Mouse (Mus musculus) embryonic facial prominence, embryonic 10.5 days (tissue): ENCODE measurements around the gene Mrnip. TPM values are rescaled to one million over a fixed set of nuclear protein-coding genes. Genes with fewer than 3 reads are reported as not detected.

Source experiments
- DNase-seq: peaks from one replicate; pipeline ENCODE4 v3.0.0-alpha.2; 2017; ENCODE audit warnings: low spot score
- H3K27ac ChIP-seq: fragments of 300-500 bp; sonication (generic); replicated peaks from 2 replicates; pipeline ENCODE4 v1.5.1; 2016; ENCODE audit warnings: mild to moderate bottlenecking
- H3K27me3 ChIP-seq: fragments of 300-500 bp; sonication (generic); replicated peaks from 2 replicates; pipeline ENCODE4 v1.6.1; 2016; ENCODE audit warnings: low read depth, mild to moderate bottlenecking; ENCODE audit not compliant: poor library complexity, severe bottlenecking
- H3K36me3 ChIP-seq: fragments of 300-500 bp; sonication (generic); replicated peaks from 2 replicates; pipeline ENCODE4 v1.6.1; 2016; ENCODE audit warnings: mild to moderate bottlenecking, moderate library complexity
- H3K4me1 ChIP-seq: fragments of 300-500 bp; sonication (generic); 2 replicates; pipeline ENCODE4 v1.6.1; 2016
- H3K4me3 ChIP-seq: fragments of 300-500 bp; sonication (generic); 2 replicates; pipeline ENCODE4 v1.5.1; 2016; ENCODE audit warnings: mild to moderate bottlenecking, moderate library complexity
- H3K9me3 ChIP-seq: fragments of 300-500 bp; sonication (generic); 2 replicates; pipeline ENCODE4 v1.6.1; 2016; ENCODE audit warnings: mild to moderate bottlenecking
- WGBS: fragments of 180-500 bp; shearing (Covaris S2); methylation state at CpG from one replicate; pipeline ENCODE4 v1.1.7; 2016; 5-methylcytosine and 5-hydroxymethylcytosine counted together
- polyA plus RNA-seq: library from polyadenylated mRNA; unstranded; fragments of >200 nt; fragmentation: Nextera tagmentation; extraction: Ambion mirVana; gene quantifications from 2 replicates; pipeline ENCODE4 v1.2.1, GENCODE M21; 2016

Gene Mrnip
- polyA plus RNA-seq, 1 experiment from 2014 or later, result 27.3 TPM

DNA sequence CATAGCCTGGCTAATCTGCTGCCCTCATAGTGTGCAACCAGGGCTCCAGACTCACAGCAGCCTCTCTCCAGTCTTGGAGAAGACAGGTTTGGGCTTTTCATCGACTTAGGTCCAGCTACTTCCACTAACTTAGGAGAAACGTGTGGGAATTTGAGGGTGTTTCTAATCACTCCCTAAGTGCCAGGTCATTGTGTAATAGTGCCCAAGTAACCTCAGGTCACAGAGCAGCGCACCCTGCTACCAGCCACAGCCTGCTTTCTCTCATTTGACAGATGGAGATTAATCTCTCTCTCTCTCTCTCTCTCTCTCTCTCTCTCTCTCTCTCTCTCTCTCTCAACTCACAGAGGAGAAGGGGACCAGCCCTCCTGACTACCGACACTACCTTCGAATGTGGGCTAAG is 5.9 kb upstream of the Mrnip start:
- H3K27ac ChIP-seq, result no peak overlapping the region
- H3K36me3 ChIP-seq, result peaks cover 69% of the 10 kb centered on the region
- WGBS, result 90% methylated on average over 5 of the region's 5 CpGs
- no peaks in the 10 kb centered on the region for H3K27me3 ChIP-seq
- no peaks in the 10 kb centered on the region for H3K9me3 ChIP-seq
- H3K4me1 ChIP-seq, result no peaks in the 10 kb centered on the region
- DNase-seq, result no peak
- no peak overlapping the region for H3K4me3 ChIP-seq

DNA sequence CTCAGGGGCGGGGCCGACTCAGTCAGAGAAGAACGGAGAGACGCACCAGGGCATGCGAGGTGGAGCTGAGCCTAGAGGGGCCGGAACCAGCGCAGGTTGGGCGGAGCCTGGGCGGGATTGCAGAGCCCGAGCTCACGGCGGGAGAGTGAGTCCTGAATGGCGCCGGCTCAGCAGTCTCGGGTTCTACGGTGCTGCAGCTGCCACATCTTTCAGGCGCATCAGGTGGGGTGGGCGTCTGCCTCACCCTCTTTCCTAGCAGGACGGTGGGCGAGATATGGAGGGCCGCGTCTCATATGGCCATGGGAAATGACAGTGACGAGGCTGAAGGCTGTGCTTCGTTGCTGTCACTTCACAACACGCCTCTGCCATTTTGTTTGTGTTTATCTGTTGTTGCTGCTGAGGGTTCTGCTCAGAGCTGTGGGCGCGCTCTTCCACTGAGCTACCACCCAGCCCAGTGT is 515 bp downstream of the Mrnip start:
- H3K27me3 ChIP-seq, result no peaks in the 10 kb centered on the region
- H3K9me3 ChIP-seq, result no peaks in the 10 kb centered on the region
- peak overlapping the region; percentile 89 for H3K4me3 ChIP-seq
- peak; percentile 98 for DNase-seq
- peaks cover 9% of the 10 kb centered on the region for H3K4me1 ChIP-seq
- WGBS, result under 1% methylated on average over 27 of the region's 27 CpGs
- H3K27ac ChIP-seq, result peak overlapping the region; percentile 89
- H3K36me3 ChIP-seq, result peaks cover 40% of the 10 kb centered on the region

- Histone ChIP-seq H3K27me3 (no peaks in the 10 kb centered on the region), H3K9me3 (no peaks in the 10 kb centered on the region), H3K4me1 (peaks cover 9% of the 10 kb centered on the region), H3K27ac (no peak overlapping the region), H3K36me3 (peaks cover 28% of the 10 kb centered on the region), H3K4me3 (no peak overlapping the region)
- no peak for DNase-seq
- WGBS, result 88% methylated on average over 3 of the region's 3 CpGs
These were observed 2.1 kb downstream of the Mrnip start for GRCm38 (mm10) chr11:50176351-50176750.

GRCm38 (mm10) chr11:50177111-50177510 is 2.9 kb downstream of the Mrnip start:
- H3K27me3 ChIP-seq, result no peaks in the 10 kb centered on the region
- 81% methylated on average over 6 of the region's 6 CpGs for WGBS
- no peaks in the 10 kb centered on the region for H3K9me3 ChIP-seq
- peaks cover 21% of the 10 kb centered on the region for H3K36me3 ChIP-seq
- no peak overlapping the region for H3K27ac ChIP-seq
- peaks cover 9% of the 10 kb centered on the region for H3K4me1 ChIP-seq
- no peak overlapping the region for H3K4me3 ChIP-seq
- DNase-seq, result no peak

DNA sequence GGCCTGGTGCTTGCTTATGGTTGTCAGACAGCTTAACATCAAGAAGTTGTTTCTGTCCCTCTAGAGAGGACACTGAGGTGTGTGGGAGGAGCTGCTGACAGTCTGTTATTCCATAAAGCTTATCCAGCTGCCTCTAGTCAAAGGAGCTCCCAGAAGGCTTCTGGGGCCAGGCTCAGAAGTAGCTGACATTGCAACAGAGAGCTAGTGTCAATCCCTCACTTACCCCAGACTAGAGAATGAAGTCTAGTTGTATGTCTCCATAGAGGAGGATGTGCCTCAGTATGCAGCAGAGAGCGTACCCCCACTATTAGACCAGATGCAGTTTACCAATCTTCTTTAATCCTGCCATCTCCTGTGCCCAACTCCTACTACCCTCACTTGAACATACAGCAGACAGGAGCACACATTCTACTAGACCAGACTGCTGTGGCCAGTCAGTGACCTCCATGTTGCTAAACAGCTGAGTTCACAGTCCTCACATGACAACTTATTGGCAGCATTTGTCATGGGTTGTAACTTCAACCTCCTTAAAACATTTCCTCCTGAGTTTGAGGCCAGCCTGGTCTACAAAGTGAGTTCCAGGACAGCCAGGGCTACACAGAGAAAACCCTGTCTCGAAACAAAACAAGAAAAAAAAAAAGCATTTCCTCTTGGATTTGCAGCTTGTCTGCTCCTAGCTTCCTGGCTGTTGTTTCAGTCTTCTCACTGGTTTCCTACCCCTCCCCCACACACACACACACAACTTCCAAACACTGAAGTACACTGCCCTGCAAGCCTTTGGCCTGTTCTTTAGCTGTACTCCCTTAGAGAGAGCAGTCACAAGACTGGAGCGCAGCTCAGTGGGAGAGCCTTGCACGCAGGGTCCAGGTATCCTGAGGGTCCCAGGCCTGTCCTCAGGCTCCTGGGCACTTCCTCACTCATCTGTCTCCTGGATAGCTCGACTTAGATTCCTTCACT is 4.6 kb downstream of the Mrnip start:
- DNase-seq, result no peak
- Histone ChIP-seq H3K9me3 (no peaks in the 10 kb centered on the region), H3K27me3 (no peaks in the 10 kb centered on the region), H3K27ac (no peak overlapping the region), H3K4me1 (peaks cover 9% of the 10 kb centered on the region), H3K36me3 (peaks cover 33% of the 10 kb centered on the region), H3K4me3 (no peak overlapping the region)
- WGBS, result 73% methylated on average over 5 of the region's 5 CpGs

- H3K9me3 ChIP-seq, result no peaks in the 10 kb centered on the region
- WGBS, result 75% methylated on average over 6 of the region's 6 CpGs
- no peak overlapping the region for H3K27ac ChIP-seq
- peaks cover 41% of the 10 kb centered on the region for H3K36me3 ChIP-seq
- DNase-seq, result no peak
- no peaks in the 10 kb centered on the region for H3K27me3 ChIP-seq
- no peak overlapping the region for H3K4me3 ChIP-seq
- peaks cover under 1% of the 10 kb centered on the region; the same call in 1 of the 2 replicates for H3K4me1 ChIP-seq
These were observed 6.4 kb downstream of the Mrnip start for GRCm38 (mm10) chr11:50180478-50181231.

GRCm38 (mm10) chr11:50182702-50183101 is 8.5 kb downstream of the Mrnip start:
- WGBS, result 92% methylated on average over 4 of the region's 4 CpGs
- H3K9me3 ChIP-seq, result no peaks in the 10 kb centered on the region
- peaks cover 36% of the 10 kb centered on the region for H3K36me3 ChIP-seq
- DNase-seq, result no peak
- no peak overlapping the region for H3K27ac ChIP-seq
- H3K27me3 ChIP-seq, result no peaks in the 10 kb centered on the region
- no peaks in the 10 kb centered on the region for H3K4me1 ChIP-seq
- H3K4me3 ChIP-seq, result no peak overlapping the region

DNA sequence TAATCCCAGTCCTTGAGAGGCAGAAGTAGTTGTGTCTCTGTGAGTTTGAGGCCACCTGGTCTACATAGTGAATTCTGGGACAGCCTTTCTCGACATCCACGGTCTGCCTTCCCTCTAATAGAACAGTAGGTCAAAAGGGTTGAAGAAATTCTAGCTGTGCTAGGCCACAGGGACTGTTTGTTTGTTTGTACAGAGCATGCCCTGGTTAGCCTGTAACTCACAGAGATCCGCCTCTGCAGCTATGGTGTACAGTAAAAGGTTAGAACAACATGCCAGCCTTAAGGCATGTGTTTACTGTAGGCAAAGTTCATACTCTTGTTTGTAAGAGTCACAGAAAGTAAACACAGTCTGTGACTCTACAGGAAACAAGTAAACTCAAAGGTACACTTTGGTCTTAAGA is 10.5 kb downstream of the Mrnip start:
- H3K27ac ChIP-seq, result no peak overlapping the region
- peaks cover 32% of the 10 kb centered on the region for H3K36me3 ChIP-seq
- no peaks in the 10 kb centered on the region for H3K9me3 ChIP-seq
- no peak for DNase-seq
- H3K4me3 ChIP-seq, result no peak overlapping the region
- 81% methylated on average over 3 of the region's 3 CpGs for WGBS
- no peaks in the 10 kb centered on the region for H3K4me1 ChIP-seq
- no peaks in the 10 kb centered on the region for H3K27me3 ChIP-seq

DNA sequence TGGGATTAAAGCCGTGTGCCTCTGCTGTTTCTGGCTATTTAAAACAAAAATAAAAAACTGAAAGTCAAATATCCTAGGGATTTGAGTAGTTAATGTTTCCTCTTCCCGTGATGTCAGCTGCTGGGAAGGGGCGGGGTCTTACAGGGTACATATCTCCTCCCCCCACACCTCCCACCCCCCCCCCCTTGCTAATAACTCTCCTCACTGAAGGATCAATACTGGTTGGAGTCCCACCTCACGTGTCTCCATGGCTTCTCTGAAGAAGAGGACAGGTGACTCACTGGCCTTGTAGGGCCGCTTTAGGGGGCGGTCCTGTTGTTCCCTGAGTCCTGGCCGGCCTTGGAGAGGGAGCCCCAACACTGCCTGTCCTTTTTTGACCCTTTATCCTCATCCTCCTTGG is 14.4 kb downstream of the Mrnip start:
- no peak overlapping the region for H3K27ac ChIP-seq
- WGBS, result 79% methylated on average over 7 of the region's 7 CpGs
- H3K4me1 ChIP-seq, result no peaks in the 10 kb centered on the region
- no peaks in the 10 kb centered on the region for H3K27me3 ChIP-seq
- peaks cover 25% of the 10 kb centered on the region; the same call in 1 of the 2 replicates for H3K36me3 ChIP-seq
- H3K9me3 ChIP-seq, result no peaks in the 10 kb centered on the region
- no peak overlapping the region for H3K4me3 ChIP-seq
- no peak for DNase-seq

DNA sequence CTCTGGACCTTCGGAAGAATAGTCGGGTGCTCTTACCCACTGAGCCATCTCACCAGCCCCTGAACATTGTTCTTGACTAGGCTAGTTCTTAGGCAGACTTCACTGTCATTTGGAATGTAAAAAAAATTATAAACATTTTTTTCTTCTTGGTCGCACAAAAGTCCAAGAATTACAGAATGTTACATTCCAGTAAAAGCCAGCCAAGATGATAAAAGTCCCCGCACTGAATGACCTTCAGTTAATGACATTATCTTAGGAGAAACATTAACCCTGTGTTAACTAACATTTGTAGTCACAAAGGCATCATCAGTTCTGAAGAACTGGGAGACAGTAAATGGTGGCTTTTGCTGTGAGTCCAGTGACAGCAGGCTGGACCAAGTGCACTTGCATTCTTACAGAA is 16.1 kb downstream of the Mrnip start:
- Histone ChIP-seq H3K4me3 (no peak overlapping the region), H3K9me3 (no peaks in the 10 kb centered on the region), H3K27ac (no peak overlapping the region), H3K4me1 (no peaks in the 10 kb centered on the region), H3K27me3 (no peaks in the 10 kb centered on the region), H3K36me3 (peaks cover 32% of the 10 kb centered on the region)
- DNase-seq, result no peak
- 87% methylated on average over 4 of the region's 4 CpGs for WGBS

GRCm38 (mm10) chr11:50192278-50192677 is 18.0 kb downstream of the Mrnip start:
- WGBS, result 90% methylated on average over 3 of the region's 3 CpGs
- Histone ChIP-seq H3K27ac (no peak overlapping the region), H3K36me3 (peaks cover 49% of the 10 kb centered on the region), H3K4me3 (no peak overlapping the region), H3K4me1 (no peaks in the 10 kb centered on the region), H3K9me3 (no peaks in the 10 kb centered on the region), H3K27me3 (no peaks in the 10 kb centered on the region)
- no peak for DNase-seq

GRCm38 (mm10) chr11:50194070-50194469 is 19.8 kb downstream of the Mrnip start:
- Histone ChIP-seq H3K27ac (no peak overlapping the region), H3K27me3 (no peaks in the 10 kb centered on the region), H3K9me3 (no peaks in the 10 kb centered on the region), H3K36me3 (peaks cover 60% of the 10 kb centered on the region), H3K4me1 (no peaks in the 10 kb centered on the region), H3K4me3 (no peak overlapping the region)
- no peak for DNase-seq
- 77% methylated on average over 7 of the region's 7 CpGs for WGBS
